Mouse (Mus musculus) limb, embryonic 12.5 days (tissue): ENCODE measurements around the gene Trpc3. TPM values are rescaled to one million over a fixed set of nuclear protein-coding genes. Genes with fewer than 3 reads are reported as not detected.
"Not testable (repeated sequence)": the region's sequence is repeated elsewhere in the genome, so short reads cannot be mapped to it uniquely, and the experiment has no call there.

ENCODE experiments used
- ATAC-seq: fragments of 200-750 bp; cut with Nextera tagmentation; 2 replicates; pipeline ENCODE4 v1.8.0; 2017; ENCODE audit warnings: low read depth, moderate TSS enrichment; ENCODE audit not compliant: insufficient number of reproducible peaks, insufficient read depth, low FRiP score, low TSS enrichment
- H3K27ac ChIP-seq: fragments of 300-500 bp; sonication (generic); 2 replicates; pipeline ENCODE4 v1.5.1; 2016; ENCODE audit warnings: mild to moderate bottlenecking, moderate library complexity
- H3K27me3 ChIP-seq: fragments of 300-500 bp; sonication (generic); 2 replicates; pipeline ENCODE4 v1.6.1; 2016; ENCODE audit warnings: mild to moderate bottlenecking, moderate library complexity
- H3K36me3 ChIP-seq: fragments of 300-500 bp; sonication (generic); 2 replicates; pipeline ENCODE4 v1.6.1; 2016; ENCODE audit warnings: mild to moderate bottlenecking, moderate library complexity
- H3K4me1 ChIP-seq: fragments of 300-500 bp; sonication (generic); replicated peaks from 2 replicates; pipeline ENCODE4 v1.6.1; 2016
- H3K4me2 ChIP-seq: fragments of 300-500 bp; sonication (generic); 2 replicates; pipeline ENCODE4 v1.6.1; 2016; ENCODE audit warnings: mild to moderate bottlenecking, moderate library complexity
- H3K4me3 ChIP-seq: fragments of 300-500 bp; sonication (generic); replicated peaks from 2 replicates; pipeline ENCODE4 v1.5.1; 2016; ENCODE audit warnings: mild to moderate bottlenecking
- H3K9ac ChIP-seq: fragments of 300-500 bp; sonication (generic); replicated peaks from 2 replicates; pipeline ENCODE4 v1.6.1; 2016; ENCODE audit warnings: mild to moderate bottlenecking, moderate library complexity
- H3K9me3 ChIP-seq: fragments of 300-500 bp; sonication (generic); 2 replicates; pipeline ENCODE4 v1.6.1; 2016; ENCODE audit warnings: mild to moderate bottlenecking, moderate library complexity
- WGBS: fragments of 180-500 bp; shearing (Covaris S2); methylation state at CpG from one replicate; pipeline ENCODE4 v1.1.7; 2016; 5-methylcytosine and 5-hydroxymethylcytosine counted together
- polyA plus RNA-seq: library from polyadenylated mRNA; unstranded; fragments of >200 nt; fragmentation: Nextera tagmentation; extraction: Ambion mirVana; gene quantifications from 2 replicates; pipeline ENCODE4 v1.2.1, GENCODE M21; 2016

Gene Trpc3
- polyA plus RNA-seq, 1 experiment from 2014 or later: 6.4 TPM

DNA sequence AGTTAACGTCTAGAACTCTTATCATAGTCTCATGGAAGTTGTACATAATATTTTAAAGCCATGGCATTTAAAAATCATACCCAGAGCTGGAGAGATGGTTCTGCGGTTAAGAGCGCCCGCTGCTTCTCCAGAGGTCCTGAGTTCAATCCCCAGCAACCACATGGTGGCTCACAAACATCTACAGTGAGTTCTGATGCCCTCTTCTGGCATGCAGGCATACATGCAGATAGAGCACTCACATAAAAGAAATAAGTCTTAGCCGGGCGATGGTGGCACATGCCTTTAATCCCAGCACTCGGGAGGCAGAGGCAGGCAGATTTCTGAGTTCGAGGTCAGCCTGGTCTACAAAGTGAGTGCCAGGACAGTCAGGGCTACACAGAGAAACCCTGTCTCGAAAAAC is 90.2 kb downstream of the Trpc3 start:
- H3K4me3 ChIP-seq, ATAC-seq: not testable (repeated sequence)
- 89% methylated on average over 9 of the region's 9 CpGs for WGBS

GRCm38 (mm10) chr3:36598811-36599210 is 91.2 kb downstream of the Trpc3 start:
- no peaks in the 10 kb centered on the region for H3K27me3 ChIP-seq
- no peak overlapping the region for H3K27ac ChIP-seq
- H3K4me3 ChIP-seq: no peak overlapping the region
- H3K4me1 ChIP-seq: no peaks in the 10 kb centered on the region
- H3K9me3 ChIP-seq: no peaks in the 10 kb centered on the region
- H3K4me2 ChIP-seq: no peak overlapping the region
- no peaks in the 10 kb centered on the region; the same call in 1 of the 2 replicates for H3K36me3 ChIP-seq
- ATAC-seq: no peak
- WGBS: 66% methylated on average over 3 of the region's 3 CpGs
- no peak overlapping the region for H3K9ac ChIP-seq

More for the DNA sequence above, 90.2 kb downstream of the Trpc3 start:
- not testable (repeated sequence) for H3K4me2 ChIP-seq, H3K36me3 ChIP-seq, H3K27me3 ChIP-seq, H3K9me3 ChIP-seq, H3K9ac ChIP-seq, H3K27ac ChIP-seq, H3K4me1 ChIP-seq

GRCm38 (mm10) chr3:36571827-36572378 is 118.1 kb downstream of the Trpc3 start, which contains the start of gene Ccna2:
Gene Ccna2, minus strand, starts transcription at chr3:36572150.
- under 1% methylated on average over 60 of the region's 60 CpGs for WGBS
- Histone ChIP-seq H3K9me3 (no peaks in the 10 kb centered on the region), H3K27me3 (no peaks in the 10 kb centered on the region), H3K4me2 (peak within 1 kb of the TSS; percentile 82), H3K27ac (peak within 1 kb of the TSS; percentile 91), H3K36me3 (peaks cover 32% of the 10 kb centered on the region), H3K4me3 (peak within 1 kb of the TSS; percentile 79), H3K4me1 (peaks cover 17% of the 10 kb centered on the region), H3K9ac (peak within 1 kb of the TSS; percentile 87)
- ATAC-seq: peak; percentile 99

DNA sequence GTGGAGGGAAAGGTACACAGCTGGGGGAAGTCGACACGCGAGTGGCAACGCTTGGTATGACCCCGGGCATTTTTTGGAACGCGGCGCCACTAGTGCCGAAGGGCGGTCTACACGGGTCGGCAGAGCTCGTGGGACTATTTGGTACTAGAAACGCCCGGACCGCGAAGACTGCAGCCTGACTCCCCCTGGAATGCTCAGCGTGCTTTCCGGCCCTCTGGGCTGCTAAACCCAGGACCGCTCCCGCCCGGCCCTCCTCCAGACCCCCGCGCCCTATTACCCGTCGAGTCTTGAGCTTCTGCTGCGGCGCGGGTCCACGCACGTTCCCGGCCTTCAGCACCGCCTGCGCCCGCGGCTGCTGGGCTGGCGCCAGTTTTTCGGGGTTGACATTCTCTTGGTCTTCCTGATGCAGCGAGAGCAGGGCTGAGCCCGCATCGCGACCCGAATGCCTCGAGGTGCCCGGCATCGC is 118.6 kb downstream of the Trpc3 start:
- H3K27me3 ChIP-seq: no peaks in the 10 kb centered on the region
- under 1% methylated on average over 46 of the region's 46 CpGs for WGBS
- peaks cover 37% of the 10 kb centered on the region for H3K36me3 ChIP-seq
- peaks cover 17% of the 10 kb centered on the region for H3K4me1 ChIP-seq
- peak overlapping the region; percentile 79 for H3K4me3 ChIP-seq
- H3K9ac ChIP-seq: peak overlapping the region; percentile 87
- H3K27ac ChIP-seq: peak overlapping the region; percentile 91
- no peaks in the 10 kb centered on the region for H3K9me3 ChIP-seq
- peak overlapping the region; percentile 82 for H3K4me2 ChIP-seq
- peak; percentile 57 for ATAC-seq

Other genes with a start within 250 kb of the Trpc3 start
- gene Anxa5, start 214.3 kb downstream of the Trpc3 start, polyA plus RNA-seq: 139 and 162 TPM in 2 replicates
- 1.0 and 1.2 TPM in 2 replicates for gene 1810062G17Rik, start 214.2 kb downstream of the Trpc3 start, polyA plus RNA-seq
- gene Gm11549, start 168.4 kb downstream of the Trpc3 start, polyA plus RNA-seq: 0.23 TPM in 1 of 2 replicates, not detected in the other
- gene Exosc9, start 137.6 kb downstream of the Trpc3 start, polyA plus RNA-seq: 65.9 and 69.9 TPM in 2 replicates
- gene Ccna2, start 118.0 kb downstream of the Trpc3 start, polyA plus RNA-seq: 193 and 203 TPM in 2 replicates
- 20.8 and 21.5 TPM in 2 replicates for gene Bbs7, start 76.7 kb downstream of the Trpc3 start, polyA plus RNA-seq
- gene 4932438A13Rik, start 172.9 kb upstream of the Trpc3 start, polyA plus RNA-seq: 50.4 and 53.5 TPM in 2 replicates